In genomic region chr16:95460336-95460735, GRCm38 (mm10) we compare ENCODE assay signal across 27 mouse cellular contexts.
DNase-seq lines count a peak whose midpoint lies in the region; ATAC-seq and TF ChIP-seq lines count a peak whose summit lies in the region.
"Had no signal": no experiment of that assay in that cellular context is flagged by ENCODE, and none has a peak within 500 bp of the region (broad histone marks: within the 10 kb centered on the region; RNA-seq: fewer than 3 reads in every experiment).

No protein-coding gene starts in this region.

- no peak overlapping the region for H3K9ac ChIP-seq in embryonic facial prominence, embryonic 15.5 days
- H3K9ac ChIP-seq in kidney, embryonic 15.5 days, result no peak overlapping the region
- H3K9ac ChIP-seq in lung, postnatal 0 days (replicated peaks; ENCODE audit: low read depth), result no peak overlapping the region
- H3K9ac ChIP-seq: forebrain, embryonic 13.5 days; hindbrain, embryonic 13.5 days; liver, embryonic 14.5 days; stomach, embryonic 15.5 days had no signal

- no peak overlapping the region for H3K4me2 ChIP-seq in embryonic facial prominence, embryonic 15.5 days (replicated peaks)
- H3K4me2 ChIP-seq in kidney, embryonic 15.5 days, result no peak overlapping the region
- no peak overlapping the region for H3K4me2 ChIP-seq in lung, postnatal 0 days (replicated peaks; ENCODE audit: low read depth, low read length)
- H3K4me2 ChIP-seq: forebrain, embryonic 13.5 days; hindbrain, embryonic 13.5 days; stomach, embryonic 15.5 days had no signal

- H3K4me1 ChIP-seq in embryonic facial prominence, embryonic 15.5 days, result 0 out of 2 replicates have a peak, but pooled peaks cover 8% of the 10 kb centered on the region
- H3K4me1 ChIP-seq in embryonic facial prominence, embryonic 10.5 days, result peaks cover 7% of the 10 kb centered on the region; the same call in 1 of the 2 replicates
- 0 out of 2 replicates have a peak, but pooled peaks cover 6% of the 10 kb centered on the region for H3K4me1 ChIP-seq in kidney, embryonic 15.5 days
- H3K4me1 ChIP-seq in lung, postnatal 0 days (ENCODE audit: insufficient read depth, low read depth, low read length), result no peaks in the 10 kb centered on the region
- H3K4me1 ChIP-seq: forebrain, embryonic 13.5 days; hindbrain, embryonic 13.5 days; stomach, embryonic 15.5 days had no signal

- TF ChIP-seq CTCF in lung, postnatal 0 days (IDR thresholded peaks at IDR 0.05), result no peak

- H3K27ac ChIP-seq in embryonic facial prominence, embryonic 15.5 days (replicated peaks), result 0 out of 2 replicates have a peak overlapping the region, but pooled peaks have one; percentile 11
- no peak overlapping the region for H3K27ac ChIP-seq in embryonic facial prominence, embryonic 10.5 days (replicated peaks)
- 0 out of 2 replicates have a peak overlapping the region, but pooled peaks have one; percentile 9 for H3K27ac ChIP-seq in kidney, embryonic 15.5 days
- H3K27ac ChIP-seq in lung, postnatal 0 days (ENCODE audit: low read length), result peak overlapping the region; percentile 28
- H3K27ac ChIP-seq: forebrain, embryonic 13.5 days; hindbrain, embryonic 13.5 days; liver, embryonic 14.5 days; stomach, embryonic 15.5 days had no signal

- no peaks in the 10 kb centered on the region for H3K27me3 ChIP-seq in embryonic facial prominence, embryonic 15.5 days
- no peaks in the 10 kb centered on the region for H3K27me3 ChIP-seq in embryonic facial prominence, embryonic 10.5 days (replicated peaks; ENCODE audit: low read depth, poor library complexity, severe bottlenecking)
- H3K27me3 ChIP-seq in kidney, embryonic 15.5 days, result no peaks in the 10 kb centered on the region
- H3K27me3 ChIP-seq in lung, postnatal 0 days (replicated peaks; ENCODE audit: insufficient read depth, low read length), result no peaks in the 10 kb centered on the region
- H3K27me3 ChIP-seq: forebrain, embryonic 13.5 days; hindbrain, embryonic 13.5 days; stomach, embryonic 15.5 days had no signal

- no peak overlapping the region for H3K4me3 ChIP-seq in embryonic facial prominence, embryonic 15.5 days (replicated peaks)
- no peak overlapping the region for H3K4me3 ChIP-seq in embryonic facial prominence, embryonic 10.5 days
- no peak overlapping the region for H3K4me3 ChIP-seq in kidney, embryonic 15.5 days (replicated peaks)
- no peak overlapping the region for H3K4me3 ChIP-seq in lung, postnatal 0 days (ENCODE audit: low read depth, low read length)
- H3K4me3 ChIP-seq: forebrain, embryonic 13.5 days; hindbrain, embryonic 13.5 days; stomach, embryonic 15.5 days had no signal

- no peaks in the 10 kb centered on the region for H3K36me3 ChIP-seq in embryonic facial prominence, embryonic 15.5 days
- no peaks in the 10 kb centered on the region for H3K36me3 ChIP-seq in embryonic facial prominence, embryonic 10.5 days (replicated peaks)
- no peaks in the 10 kb centered on the region for H3K36me3 ChIP-seq in kidney, embryonic 15.5 days
- H3K36me3 ChIP-seq in lung, postnatal 0 days (ENCODE audit: insufficient read depth, low read length), result no peaks in the 10 kb centered on the region
- H3K36me3 ChIP-seq: hindbrain, embryonic 13.5 days; stomach, embryonic 15.5 days had no signal

- no peak for ATAC-seq in embryonic facial prominence, embryonic 15.5 days (ENCODE audit: insufficient number of reproducible peaks, low FRiP score, low TSS enrichment, low read depth)
- no peak for ATAC-seq in kidney, embryonic 15.5 days (replicated peaks; ENCODE audit: low FRiP score)
- ATAC-seq in lung, postnatal 0 days, result no peak
- ATAC-seq: forebrain, embryonic 13.5 days; intestine, embryonic 16.5 days; Patski had no signal

- TF ChIP-seq EP300 in lung, postnatal 0 days (IDR thresholded peaks at IDR 0.05), result no peak

- 71% methylated on average over 2 of the region's 2 CpGs for WGBS in embryonic facial prominence, embryonic 15.5 days
- 73% methylated on average over 2 of the region's 2 CpGs for WGBS in embryonic facial prominence, embryonic 10.5 days
- WGBS in kidney, embryonic 15.5 days, result 73% methylated on average over 2 of the region's 2 CpGs
- 71% methylated on average over 2 of the region's 2 CpGs for WGBS in lung, postnatal 0 days

- no peak for DNase-seq in embryonic facial prominence, embryonic 10.5 days (ENCODE audit: low spot score)
- no peak for DNase-seq in kidney, adult 9 months
- DNase-seq in lung, postnatal 0 days (ENCODE audit: low spot score), result no peak
- DNase-seq in lung, postnatal 10 days, result no peak
- DNase-seq in testis, postnatal 10 days (ENCODE audit: low spot score), result no peak
- DNase-seq: adrenal gland, postnatal 10 days; cerebellum, adult 11 months; cerebellum, adult 9-11 months; gastrocnemius, postnatal 36 days; heart, postnatal 36 days; kidney, adult 8-10 months; kidney, postnatal 14 days; liver; lung, adult 2 months; midbrain, embryonic 14.5 days; right cerebral cortex, postnatal 25 days; thymus, adult 18-20 months; thymus, postnatal 25 days had no signal

- H3K9me3 ChIP-seq in embryonic facial prominence, embryonic 15.5 days (replicated peaks), result no peaks in the 10 kb centered on the region
- no peaks in the 10 kb centered on the region for H3K9me3 ChIP-seq in embryonic facial prominence, embryonic 10.5 days
- H3K9me3 ChIP-seq in kidney, embryonic 15.5 days (replicated peaks), result no peaks in the 10 kb centered on the region
- no peaks in the 10 kb centered on the region for H3K9me3 ChIP-seq in lung, postnatal 0 days (ENCODE audit: low read length)
- H3K9me3 ChIP-seq: forebrain, embryonic 13.5 days; G1E; hindbrain, embryonic 13.5 days; stomach, embryonic 15.5 days had no signal
